Mouse (Mus musculus) frontal cortex, postnatal 25 days (tissue): Measurements from ENCODE around the gene Actn1.

Source experiments
- DNase-seq, 2 experiments: peaks; one replicate each; pipeline ENCODE4 v3.0.0; 2022; ENCODE audit warnings: low spot score in 2 of 2

Actn1 gene

DNA sequence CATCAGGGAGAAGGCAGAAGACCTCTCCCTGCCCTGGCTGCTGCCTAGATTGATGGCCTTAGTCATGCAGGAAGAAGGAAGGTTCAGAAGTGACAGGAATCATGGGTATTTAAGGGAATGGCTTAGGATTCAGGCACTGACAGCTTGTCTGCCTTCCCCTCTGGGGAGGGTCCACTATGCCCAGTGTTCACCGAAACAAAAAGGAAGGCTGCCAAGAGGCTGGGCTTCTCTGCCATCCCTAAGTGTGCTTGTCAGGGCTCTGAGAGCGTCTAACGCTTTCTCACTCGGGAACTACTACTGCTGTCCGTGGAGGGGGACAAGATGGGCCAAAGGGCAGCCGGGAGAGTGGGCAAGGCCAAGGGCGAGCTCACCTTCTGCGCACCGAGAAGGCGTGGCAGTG is 69.3 kb downstream of the Actn1 start:
- no peak for DNase-seq

DNA sequence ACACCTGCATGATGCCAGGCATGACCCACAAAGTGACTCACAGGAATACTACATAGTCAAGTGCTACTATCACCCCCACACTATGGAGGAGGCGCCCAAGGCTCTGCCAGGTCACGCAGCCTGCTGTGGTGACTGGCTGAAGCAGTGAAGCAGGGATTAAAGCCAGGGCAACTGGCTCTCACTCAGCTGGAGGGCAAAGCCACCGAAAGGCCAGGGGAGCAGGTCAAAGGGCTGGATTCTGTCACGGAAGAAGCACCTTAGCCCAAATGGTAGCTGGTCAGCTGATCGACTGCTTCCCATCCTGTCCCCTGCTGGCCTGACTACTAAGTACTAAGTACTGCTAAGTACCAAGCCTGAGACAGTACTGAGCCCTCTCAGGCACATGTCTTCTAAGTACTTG is 76.1 kb downstream of the Actn1 start:
- no peak for DNase-seq

DNA sequence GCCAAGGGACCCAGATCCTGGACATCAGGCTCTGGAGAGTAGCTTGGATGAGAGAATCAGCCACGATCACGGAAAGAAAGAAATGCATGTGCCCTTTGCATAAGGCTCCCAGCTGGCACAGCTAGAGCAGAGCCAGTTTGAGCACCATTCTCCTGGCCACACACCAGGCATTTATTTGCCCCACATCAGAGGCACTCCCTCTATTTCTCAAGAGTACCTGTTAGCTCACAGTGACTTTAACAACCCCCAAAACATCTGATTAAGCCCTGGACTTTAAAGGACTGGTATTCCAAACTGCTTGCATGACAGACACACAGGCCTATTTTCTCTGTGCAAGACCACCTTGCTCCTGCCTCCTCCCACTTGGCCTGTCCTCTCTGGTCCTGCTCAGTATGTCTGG is 78.3 kb downstream of the Actn1 start:
- no peak for DNase-seq

DNA sequence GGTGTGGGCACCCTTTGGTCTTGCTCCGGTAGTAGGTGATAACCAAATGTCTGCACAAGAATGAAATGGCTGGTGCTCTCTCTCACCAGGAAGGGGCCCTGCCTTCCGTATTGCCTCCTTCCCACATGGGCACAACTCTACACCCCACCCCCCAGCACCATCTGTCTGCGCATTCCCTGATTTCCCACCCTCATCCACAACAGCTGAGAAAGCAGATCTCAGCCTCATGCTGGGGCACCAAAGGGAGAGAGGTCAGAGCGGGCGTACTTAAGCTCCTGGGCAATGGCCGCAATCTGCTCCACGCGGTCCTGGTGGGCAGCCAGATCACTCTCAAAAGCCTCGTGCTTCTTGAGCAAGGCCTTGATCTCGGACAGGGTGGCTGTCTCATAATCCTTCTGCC is 82.1 kb downstream of the Actn1 start:
- DNase-seq: no peak

DNA sequence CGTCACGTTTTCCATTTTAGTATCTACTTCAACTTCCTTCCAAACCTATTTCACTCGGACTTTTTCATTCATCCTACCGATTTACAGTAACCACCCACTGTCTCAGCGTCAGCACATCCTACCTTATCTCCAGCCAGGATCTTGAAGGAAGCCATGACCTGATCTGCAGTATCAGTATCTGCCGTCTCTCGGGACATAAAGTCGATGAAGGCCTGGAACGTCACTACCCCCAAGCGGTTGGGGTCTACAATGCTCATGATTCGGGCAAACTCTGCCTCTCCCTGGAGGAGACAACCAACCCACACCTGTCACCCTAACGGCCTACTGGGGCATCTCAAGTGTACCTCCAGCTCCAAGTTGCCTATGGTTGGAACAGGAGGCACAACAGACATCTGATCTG is 91.4 kb downstream of the Actn1 start:
- no peak for DNase-seq

DNA sequence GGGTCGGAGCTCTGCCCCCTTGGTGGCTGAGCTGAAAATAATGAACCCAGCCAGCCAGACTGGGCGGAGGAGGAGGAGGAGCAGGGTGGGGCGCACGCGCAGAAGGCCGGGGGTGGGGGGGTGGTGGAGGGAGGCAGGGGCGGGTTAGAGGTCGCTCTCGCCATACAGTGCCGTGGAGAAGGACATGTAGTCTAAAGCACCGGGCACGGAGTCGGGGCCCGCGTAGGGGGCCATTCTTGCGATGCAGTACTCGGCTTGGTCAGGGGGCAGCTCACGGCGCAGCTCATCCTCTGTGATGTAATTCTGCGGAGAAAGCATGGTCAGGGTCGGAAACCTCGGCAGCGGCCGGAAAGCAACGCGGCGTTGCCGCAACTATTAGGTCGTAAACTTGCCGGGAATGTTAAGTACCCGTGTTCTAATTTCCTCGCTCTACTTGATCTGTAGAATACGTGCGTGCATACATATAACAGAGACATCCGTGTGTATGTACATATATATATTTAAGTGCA is 91.9 kb downstream of the Actn1 start:
- DNase-seq: peak; percentile 62 to 75

DNA sequence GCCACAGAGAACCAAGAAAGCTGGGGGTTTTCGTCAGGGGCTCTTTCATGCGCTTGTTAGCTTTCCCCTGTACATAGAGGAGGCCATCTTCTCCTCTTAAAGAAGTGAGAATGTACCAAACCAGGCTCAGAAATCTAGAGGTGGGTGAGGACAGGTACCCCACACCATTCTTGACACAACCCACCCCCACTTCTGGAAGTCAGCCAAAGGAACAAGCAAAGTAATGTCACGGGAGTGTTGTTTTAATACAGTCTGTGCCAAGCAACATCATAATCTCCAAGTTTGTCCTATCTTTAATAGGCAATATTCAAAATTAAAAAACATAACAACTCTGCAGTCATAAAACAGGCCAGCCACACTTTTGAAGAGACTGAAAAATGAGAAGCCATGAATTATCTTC is 92.8 kb downstream of the Actn1 start:
- no peak for DNase-seq

DNA sequence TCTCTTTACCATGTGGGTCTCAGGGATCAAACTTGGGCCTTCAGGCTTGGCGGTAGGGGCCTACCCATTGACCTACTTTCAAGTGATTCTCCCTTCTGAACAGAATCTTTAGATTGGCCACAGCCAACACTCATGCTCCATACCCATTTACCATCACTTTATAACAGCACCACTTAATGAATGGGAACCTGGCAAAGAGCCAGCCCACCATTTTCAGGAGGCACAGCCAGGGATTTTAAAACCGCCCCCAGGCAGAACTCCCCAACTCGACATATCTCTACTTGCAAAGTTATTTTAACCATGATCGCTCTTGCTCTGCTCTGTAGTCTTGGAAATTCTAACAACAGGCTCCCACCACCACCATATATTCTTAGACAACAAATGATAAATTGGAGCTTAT is 93.5 kb downstream of the Actn1 start:
- no peak for DNase-seq

DNA sequence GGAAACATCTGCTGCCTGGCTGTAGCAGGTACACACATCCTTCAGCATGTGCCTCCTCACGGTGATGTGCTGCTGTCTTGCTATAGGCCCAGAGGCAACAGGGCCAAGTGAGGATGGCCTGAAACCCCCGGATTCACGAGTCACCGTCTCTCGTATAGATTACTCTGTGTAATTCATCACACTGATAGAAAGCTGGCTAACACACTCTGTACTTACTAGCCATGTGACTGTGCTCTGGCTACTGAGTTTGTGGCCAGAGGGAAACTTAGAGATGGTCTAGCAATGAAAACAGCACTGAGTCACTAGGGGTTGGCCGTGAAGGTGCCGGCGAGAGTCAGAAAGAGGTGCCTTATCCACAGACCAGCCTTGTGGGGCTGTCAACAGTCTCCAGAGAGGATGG is 95.6 kb downstream of the Actn1 start:
- no peak for DNase-seq

DNA sequence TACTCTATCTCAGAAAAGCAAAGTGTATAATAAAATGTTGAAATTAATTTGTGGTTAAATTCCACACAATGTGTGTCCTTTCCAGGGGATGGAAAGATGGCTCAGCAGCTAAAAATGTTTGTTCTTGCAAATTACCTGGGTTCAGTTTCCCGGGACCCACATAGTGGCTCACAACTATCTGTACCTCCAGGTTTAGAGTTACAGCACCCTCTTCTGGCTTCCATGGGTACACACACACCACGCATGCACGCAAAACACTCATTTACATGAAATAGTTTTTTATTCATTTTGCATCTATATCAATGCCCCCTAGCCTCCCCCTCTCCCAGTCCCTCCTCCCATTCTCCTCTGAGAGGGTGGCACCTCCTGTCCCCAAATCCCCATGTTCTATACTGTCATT is 97.7 kb downstream of the Actn1 start:
- DNase-seq: no peak

DNA sequence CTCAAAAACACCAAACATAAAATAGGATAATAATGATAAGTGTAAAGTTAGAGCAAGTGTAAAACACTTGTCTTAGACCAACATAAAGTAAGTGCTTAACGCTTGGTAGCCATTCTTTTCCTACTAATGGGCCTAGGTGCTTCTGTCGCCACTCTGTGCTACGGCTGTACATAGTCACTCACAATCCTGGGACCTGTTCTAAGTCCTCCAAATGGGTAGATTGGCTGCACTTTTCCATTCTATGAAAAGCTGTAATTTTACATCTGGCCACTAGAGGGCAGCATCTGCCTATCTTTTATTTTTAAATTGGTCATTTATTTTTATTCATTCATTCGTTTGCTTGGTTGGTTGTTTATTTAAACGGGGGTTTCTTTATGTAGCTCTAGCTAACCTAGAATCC is 102.5 kb downstream of the Actn1 start:
- no peak for DNase-seq

DNA sequence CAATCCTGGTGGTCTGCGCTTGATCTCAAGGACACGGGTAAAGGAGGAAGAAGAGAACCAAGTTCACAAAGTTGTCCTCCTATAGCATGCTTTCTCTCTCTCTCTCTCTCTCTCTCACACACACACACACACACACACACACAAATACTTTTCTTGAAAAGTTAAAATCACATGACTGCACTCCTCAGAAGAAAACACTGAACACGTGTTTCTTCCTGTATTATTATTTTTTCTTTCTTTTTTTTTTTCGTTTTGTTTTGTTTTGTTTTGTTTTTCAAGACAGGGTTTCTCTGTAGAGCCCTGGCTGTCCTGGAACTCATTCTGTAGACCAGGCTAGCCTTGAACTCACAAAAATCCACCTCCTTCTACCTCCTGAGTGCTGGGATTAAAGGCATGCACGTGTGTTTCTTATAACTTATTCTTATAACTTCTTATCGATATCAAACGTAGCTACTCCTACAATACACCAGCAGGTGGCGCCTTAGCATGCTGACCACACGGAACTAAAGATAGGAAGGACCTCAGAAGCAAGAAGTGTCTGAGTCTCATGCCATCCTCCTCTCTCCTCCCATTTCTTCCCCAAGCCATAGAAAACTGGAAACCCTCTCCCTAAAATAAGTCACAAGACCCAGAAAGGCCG is 106.4 kb downstream of the Actn1 start:
- DNase-seq: no peak

DNA sequence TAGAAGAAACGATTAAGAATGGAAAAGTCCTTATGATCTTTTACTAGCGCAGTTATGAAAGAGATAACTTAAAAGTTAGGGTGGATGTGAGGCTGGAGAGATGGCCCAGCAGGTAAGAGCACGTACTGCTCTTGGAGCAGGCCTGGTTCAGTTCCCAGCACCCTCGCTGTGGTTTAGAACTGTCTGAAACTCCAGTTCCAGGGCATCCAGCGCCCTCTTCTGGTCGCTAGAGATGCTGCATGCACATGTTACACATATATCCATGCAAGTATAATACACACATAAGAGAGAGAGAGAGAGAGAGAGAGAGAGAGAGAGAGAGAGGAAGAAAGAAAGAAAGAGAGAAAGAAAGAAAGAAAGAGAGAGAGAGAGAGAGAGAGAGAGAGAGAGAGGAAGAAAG is 107.1 kb downstream of the Actn1 start:
- no peak for DNase-seq

DNA sequence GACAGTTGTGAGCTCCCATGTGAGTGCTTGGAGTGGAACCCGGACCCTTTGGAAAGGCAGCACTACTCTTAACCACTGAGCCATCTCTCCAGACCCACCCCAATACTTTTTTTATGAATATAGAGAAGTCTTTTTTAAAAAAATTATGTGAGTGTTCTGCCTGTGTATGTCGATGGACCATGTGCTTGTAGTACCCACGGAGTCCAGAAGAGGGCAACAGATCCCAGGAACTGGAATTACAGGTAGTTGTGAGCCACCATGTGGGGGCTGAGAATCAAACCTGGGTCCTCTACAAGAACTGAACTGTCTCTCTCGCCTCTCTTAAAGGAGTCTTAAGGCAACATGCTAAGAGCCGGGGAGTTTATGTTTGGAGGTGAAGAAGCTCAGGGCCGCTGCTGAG is 108.3 kb downstream of the Actn1 start:
- DNase-seq: no peak

DNA sequence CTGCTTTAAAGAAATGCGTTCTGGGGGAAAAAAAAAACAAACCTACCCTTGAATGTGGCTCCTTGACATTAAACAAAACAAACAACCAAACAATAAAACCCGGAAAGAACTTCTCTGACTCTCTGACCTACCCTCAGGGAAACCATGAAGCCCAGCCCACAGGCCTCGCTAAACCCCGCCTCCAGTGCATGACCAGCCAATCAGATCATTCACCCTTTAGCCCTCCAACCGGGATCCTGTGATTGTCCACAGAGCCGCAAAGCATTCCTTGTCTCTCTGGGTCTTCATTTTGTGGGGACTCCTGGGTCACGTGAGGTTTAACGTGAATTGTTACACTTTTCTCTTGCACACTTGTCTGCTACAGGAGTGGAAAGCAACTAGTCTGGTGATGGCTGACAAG is 109.5 kb downstream of the Actn1 start:
- DNase-seq: no peak

DNA sequence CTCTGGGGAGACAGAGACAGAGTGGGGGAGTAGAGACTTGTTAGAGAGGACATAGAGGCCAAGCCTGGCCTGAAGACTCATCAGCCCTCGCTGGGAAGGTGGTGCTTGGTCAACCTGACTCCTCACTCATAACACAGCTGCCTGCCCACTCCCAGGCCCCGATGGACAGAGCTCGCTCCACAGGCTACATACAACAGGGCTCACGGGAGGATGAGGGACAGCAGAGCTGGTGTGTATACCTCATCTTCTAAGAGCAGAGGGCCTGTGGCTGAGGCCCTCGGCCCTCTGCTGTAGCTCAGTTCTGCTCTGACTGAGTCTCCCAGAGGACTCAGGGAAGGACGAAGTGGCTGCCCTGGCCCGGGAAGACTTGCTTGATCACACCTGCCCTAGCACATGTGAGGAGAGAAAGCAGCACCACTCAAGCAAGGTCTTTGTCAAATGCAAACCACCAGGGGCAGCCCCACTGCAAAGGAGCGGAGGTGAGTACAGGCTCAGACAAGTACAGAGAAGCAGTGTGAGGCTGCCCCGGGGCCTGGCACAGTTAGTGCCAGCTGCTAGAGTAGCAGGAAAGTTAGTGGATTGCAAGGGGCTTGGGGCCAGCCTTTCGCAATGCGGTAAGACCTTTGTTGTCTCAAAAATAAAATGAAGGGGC is 112.5 kb downstream of the Actn1 start:
- no peak for DNase-seq

DNA sequence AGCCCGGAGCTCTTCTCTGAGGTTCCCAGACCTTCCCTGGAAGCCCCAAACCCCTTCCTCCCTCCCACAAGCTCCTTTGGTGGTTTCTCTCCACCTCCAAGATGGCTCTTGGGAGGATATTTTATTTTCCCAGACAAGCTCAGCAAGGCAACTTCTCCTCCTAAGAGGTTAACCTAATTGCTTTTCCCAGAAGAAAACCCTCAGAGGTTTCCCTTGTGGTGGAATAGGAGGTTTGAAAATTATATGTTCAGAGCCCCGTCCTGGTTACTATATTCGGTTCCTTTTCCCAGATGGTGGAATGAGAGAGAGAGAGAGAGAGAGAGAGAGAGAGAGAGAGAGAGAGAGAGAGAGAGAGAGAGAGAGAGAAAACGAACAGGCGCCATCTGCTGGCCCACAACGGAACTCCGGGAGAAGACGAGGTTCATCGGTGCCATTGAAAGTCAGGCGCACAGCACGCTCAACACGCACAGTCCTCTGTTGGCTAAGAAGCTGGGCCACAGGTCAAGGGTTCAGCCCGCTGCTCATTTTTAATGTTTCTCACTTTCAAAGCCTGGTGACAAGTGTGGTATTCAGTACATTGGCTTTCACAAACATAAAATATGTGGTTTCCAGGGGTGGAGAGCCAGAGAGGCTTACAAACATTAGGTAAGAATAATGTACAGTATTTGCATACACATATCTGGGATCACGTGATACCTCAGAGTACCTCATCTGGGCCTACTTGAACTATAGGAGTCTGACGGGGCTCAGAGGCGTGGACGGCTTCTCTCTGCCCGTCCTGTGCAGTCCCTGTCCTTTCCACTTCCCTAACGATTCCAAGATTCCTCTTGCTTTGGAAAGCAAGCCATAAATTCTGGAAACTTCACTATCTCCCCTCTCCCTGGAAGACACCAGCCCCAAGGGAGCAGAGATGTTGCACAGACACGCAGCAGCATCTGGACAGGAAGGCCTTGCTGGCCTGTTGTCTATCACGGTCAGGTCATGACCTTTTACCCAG is 113.6 kb downstream of the Actn1 start:
- peak; percentile 55 to 58 for DNase-seq

DNA sequence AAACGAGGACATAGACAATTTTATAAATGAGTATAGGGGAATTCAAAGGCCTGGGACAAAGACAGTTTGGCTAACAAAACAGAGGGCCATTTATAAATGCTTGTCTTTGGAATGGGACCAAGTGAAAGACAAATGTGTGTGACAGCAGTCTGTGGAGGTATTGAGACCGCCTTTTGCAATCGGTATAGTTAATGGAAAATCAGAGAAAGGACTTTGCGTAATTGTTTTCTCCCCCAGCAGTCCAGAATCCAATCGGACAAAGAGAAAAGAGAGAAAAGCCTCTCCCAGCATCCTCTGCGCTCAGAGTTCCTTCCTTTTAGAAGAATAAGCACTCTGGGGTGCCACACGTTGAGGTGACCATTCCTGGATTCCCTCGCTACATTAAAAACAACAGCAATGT is 114.8 kb downstream of the Actn1 start:
- no peak for DNase-seq

DNA sequence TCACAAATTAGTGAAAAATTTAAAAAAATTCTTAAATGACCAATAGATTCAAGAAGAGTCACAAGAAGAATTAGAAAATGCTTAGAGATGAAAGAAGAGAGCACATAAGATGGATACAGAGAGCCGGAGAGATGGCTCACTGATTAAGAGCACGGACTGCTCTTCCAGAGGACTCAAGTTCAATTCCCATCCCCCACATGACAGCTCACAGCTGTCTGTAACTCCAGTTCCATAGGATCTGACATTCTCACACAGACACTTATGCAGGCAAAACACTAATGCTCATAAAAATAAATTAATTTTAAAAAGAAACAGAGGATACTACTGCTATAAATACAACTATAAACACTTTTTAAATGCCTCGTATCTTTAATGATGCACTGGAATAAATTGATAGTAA is 115.3 kb downstream of the Actn1 start:
- DNase-seq: no peak

DNA sequence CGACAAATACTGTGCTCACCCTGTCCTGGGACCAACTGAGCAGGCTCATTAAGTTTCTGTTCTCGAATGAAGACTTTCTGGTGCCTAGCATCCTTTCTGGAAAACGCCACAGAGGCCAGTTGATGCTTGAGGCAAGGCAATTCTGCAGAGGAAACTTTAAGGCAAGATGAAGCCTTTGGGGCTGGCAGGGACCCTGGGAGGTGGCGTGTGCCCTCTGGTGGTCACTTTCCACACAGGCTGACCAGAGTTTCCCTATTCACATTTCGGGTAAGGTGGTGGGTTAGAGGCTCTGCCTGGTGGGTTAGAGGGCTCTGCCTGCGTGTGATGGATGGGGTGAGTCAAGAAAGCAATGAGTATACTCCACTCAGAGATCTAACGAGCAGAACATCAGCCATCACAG is 118.7 kb downstream of the Actn1 start:
- peak; percentile 38 to 41 for DNase-seq

DNA sequence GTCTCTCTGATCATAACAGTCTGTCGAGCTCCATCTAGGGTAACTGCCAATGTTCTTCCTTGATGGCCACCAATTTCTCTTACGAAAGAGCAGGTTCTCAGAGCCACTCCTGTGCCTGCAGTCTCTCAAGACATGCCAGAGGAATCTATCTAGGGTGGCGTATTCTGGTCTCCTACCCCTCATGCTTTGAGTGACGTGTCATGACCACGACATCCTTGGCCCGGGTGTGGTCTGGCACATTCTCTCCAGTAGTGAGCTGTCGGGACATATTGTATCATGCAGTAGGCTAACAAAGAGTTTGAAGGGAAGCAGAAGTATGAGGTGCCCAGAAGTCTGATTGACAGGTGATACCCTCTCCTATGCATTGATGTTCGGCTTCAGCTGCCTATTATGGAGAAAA is 119.2 kb downstream of the Actn1 start:
- no peak for DNase-seq

DNA sequence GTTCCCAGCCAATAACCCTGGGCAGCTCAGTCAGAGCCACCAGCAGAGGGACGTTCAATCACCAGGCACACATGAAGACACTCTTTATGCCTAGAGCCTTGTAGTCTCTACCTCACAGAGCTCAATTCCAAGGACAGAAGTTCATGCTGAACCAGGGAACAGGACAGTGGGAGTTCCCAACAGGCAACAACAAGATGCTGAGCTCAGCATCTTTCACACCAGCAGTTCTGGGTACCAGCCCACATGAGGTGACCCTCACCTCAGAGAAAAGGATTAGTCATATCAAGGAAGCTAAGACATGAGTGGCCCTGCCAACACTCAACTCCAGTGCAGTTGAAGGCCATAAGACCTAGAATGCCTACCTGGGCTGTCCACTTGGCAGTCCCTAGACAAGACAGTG is 122.4 kb downstream of the Actn1 start:
- no peak for DNase-seq

DNA sequence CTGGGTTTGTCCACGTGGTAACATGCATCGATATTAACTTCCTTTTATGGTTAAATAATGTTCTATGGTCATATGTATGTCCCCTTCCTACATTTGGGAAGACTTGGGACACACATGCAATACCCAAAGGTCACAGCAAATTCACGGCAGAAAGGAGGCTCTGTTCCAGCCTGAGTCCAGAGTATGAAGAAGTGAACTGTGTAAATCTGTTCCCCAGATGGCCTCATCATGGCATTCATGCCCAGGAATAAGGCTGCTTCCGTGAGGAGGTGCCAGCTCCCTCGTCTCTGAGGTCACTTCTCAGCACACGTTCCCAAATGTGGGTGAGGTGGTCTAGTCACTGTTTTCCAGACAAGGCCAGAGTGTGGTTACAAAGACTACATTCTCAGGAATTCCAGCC is 122.9 kb downstream of the Actn1 start:
- no peak for DNase-seq
